Mouse (Mus musculus): ENCODE results near the gene Cntrob. TPM values are rescaled to one million over a fixed set of nuclear protein-coding genes. Genes with fewer than 3 reads are reported as not detected.
"Not testable (repeated sequence)": the region's sequence is repeated elsewhere in the genome, so short reads cannot be mapped to it uniquely, and the experiment has no call there.

Gene Cntrob
- polyA plus RNA-seq, 1 experiment: 59.8 TPM

GRCm38 (mm10) chr11:69324749-69325148 is 1.2 kb upstream of the Cntrob start:
- H3K27ac ChIP-seq (ENCODE audit: control insufficient read depth, insufficient read depth, low read depth, low read length, poor library complexity): no peak overlapping the region
- no peak overlapping the region for H3K4me3 ChIP-seq (replicated peaks; ENCODE audit: control insufficient read depth, low read depth, low read length)
- TF ChIP-seq POLR2A (IDR thresholded peaks at IDR 0.05; ENCODE audit: borderline replicate concordance, control insufficient read depth, low read depth, low read length): no peak
- no peak for TF ChIP-seq CTCF (IDR thresholded peaks at IDR 0.05; ENCODE audit: control insufficient read depth, insufficient read depth, low read length)
- H3K4me1 ChIP-seq (ENCODE audit: control insufficient read depth, insufficient read depth, low read length): no peaks in the 10 kb centered on the region; the same call in 1 of the 2 replicates
- 82% methylated on average over 6 of the region's 6 CpGs for WGBS

GRCm38 (mm10) chr11:69322693-69323471 is 693 bp downstream of the Cntrob start:
- TF ChIP-seq POLR2A (IDR thresholded peaks at IDR 0.05; ENCODE audit: borderline replicate concordance, control insufficient read depth, low read depth, low read length) (no peak), CTCF (IDR thresholded peaks at IDR 0.05; ENCODE audit: control insufficient read depth, insufficient read depth, low read length) (no peak)
- peak overlapping the region; percentile 74 for H3K4me3 ChIP-seq (replicated peaks; ENCODE audit: control insufficient read depth, low read depth, low read length)
- 16% methylated on average over 18 of the region's 18 CpGs for WGBS

GRCm38 (mm10) chr11:69322010-69322409 is 1.6 kb downstream of the Cntrob start:
- TF ChIP-seq POLR2A (IDR thresholded peaks at IDR 0.05; ENCODE audit: borderline replicate concordance, control insufficient read depth, low read depth, low read length): no peak
- TF ChIP-seq CTCF (IDR thresholded peaks at IDR 0.05; ENCODE audit: control insufficient read depth, insufficient read depth, low read length): no peak
- Histone ChIP-seq H3K4me1 (ENCODE audit: control insufficient read depth, insufficient read depth, low read length) (no peaks in the 10 kb centered on the region; the same call in 1 of the 2 replicates), H3K27ac (ENCODE audit: control insufficient read depth, insufficient read depth, low read depth, low read length, poor library complexity) (no peak overlapping the region), H3K4me3 (replicated peaks; ENCODE audit: control insufficient read depth, low read depth, low read length) (peak overlapping the region; percentile 21)
- 47% methylated on average over 6 of the region's 6 CpGs for WGBS

More at GRCm38 (mm10) chr11:69322693-69323471, 693 bp downstream of the Cntrob start:
- Histone ChIP-seq H3K27ac (ENCODE audit: control insufficient read depth, insufficient read depth, low read depth, low read length, poor library complexity) (peak overlapping the region; percentile 79), H3K4me1 (ENCODE audit: control insufficient read depth, insufficient read depth, low read length) (no peaks in the 10 kb centered on the region; the same call in 1 of the 2 replicates)

- TF ChIP-seq POLR2A (IDR thresholded peaks at IDR 0.05; ENCODE audit: borderline replicate concordance, control insufficient read depth, low read depth, low read length) (no peak), CTCF (IDR thresholded peaks at IDR 0.05; ENCODE audit: control insufficient read depth, insufficient read depth, low read length) (no peak)
- H3K4me1 ChIP-seq (ENCODE audit: control insufficient read depth, insufficient read depth, low read length): no peaks in the 10 kb centered on the region; the same call in 1 of the 2 replicates
- no peak overlapping the region for H3K4me3 ChIP-seq (replicated peaks; ENCODE audit: control insufficient read depth, low read depth, low read length)
- no peak overlapping the region for H3K27ac ChIP-seq (ENCODE audit: control insufficient read depth, insufficient read depth, low read depth, low read length, poor library complexity)
- whole genome bisulfite sequencing: 94% methylated on average over 6 of the region's 6 CpGs
These were observed 2.0 kb downstream of the Cntrob start for GRCm38 (mm10) chr11:69321580-69321979.

- H3K4me3 ChIP-seq (replicated peaks; ENCODE audit: control insufficient read depth, low read depth, low read length); H3K27ac ChIP-seq (ENCODE audit: control insufficient read depth, insufficient read depth, low read depth, low read length, poor library complexity); H3K4me1 ChIP-seq (ENCODE audit: control insufficient read depth, insufficient read depth, low read length): not testable (repeated sequence)
- WGBS: 89% methylated on average over 3 of the region's 3 CpGs
These were observed 5.6 kb downstream of the Cntrob start for GRCm38 (mm10) chr11:69318000-69318399.

GRCm38 (mm10) chr11:69316361-69316760 is 7.2 kb downstream of the Cntrob start:
- no peak overlapping the region for H3K4me3 ChIP-seq (replicated peaks; ENCODE audit: control insufficient read depth, low read depth, low read length)
- H3K4me1 ChIP-seq (ENCODE audit: control insufficient read depth, insufficient read depth, low read length): no peaks in the 10 kb centered on the region
- no peak for TF ChIP-seq POLR2A (IDR thresholded peaks at IDR 0.05; ENCODE audit: borderline replicate concordance, control insufficient read depth, low read depth, low read length)
- no peak for TF ChIP-seq CTCF (IDR thresholded peaks at IDR 0.05; ENCODE audit: control insufficient read depth, insufficient read depth, low read length)
- 97% methylated on average over 6 of the region's 6 CpGs for WGBS
- no peak overlapping the region for H3K27ac ChIP-seq (ENCODE audit: control insufficient read depth, insufficient read depth, low read depth, low read length, poor library complexity)

GRCm38 (mm10) chr11:69311266-69311665 is 12.3 kb downstream of the Cntrob start:
- Histone ChIP-seq H3K4me1 (ENCODE audit: control insufficient read depth, insufficient read depth, low read length) (no peaks in the 10 kb centered on the region), H3K4me3 (replicated peaks; ENCODE audit: control insufficient read depth, low read depth, low read length) (no peak overlapping the region), H3K27ac (ENCODE audit: control insufficient read depth, insufficient read depth, low read depth, low read length, poor library complexity) (no peak overlapping the region)
- no peak for TF ChIP-seq POLR2A (IDR thresholded peaks at IDR 0.05; ENCODE audit: borderline replicate concordance, control insufficient read depth, low read depth, low read length)
- TF ChIP-seq CTCF (IDR thresholded peaks at IDR 0.05; ENCODE audit: control insufficient read depth, insufficient read depth, low read length): no peak
- 89% methylated on average over 7 of the region's 7 CpGs for WGBS

- Histone ChIP-seq H3K4me3 (replicated peaks; ENCODE audit: control insufficient read depth, low read depth, low read length) (no peak overlapping the region), H3K4me1 (ENCODE audit: control insufficient read depth, insufficient read depth, low read length) (no peaks in the 10 kb centered on the region), H3K27ac (ENCODE audit: control insufficient read depth, insufficient read depth, low read depth, low read length, poor library complexity) (no peak overlapping the region)
- TF ChIP-seq CTCF (IDR thresholded peaks at IDR 0.05; ENCODE audit: control insufficient read depth, insufficient read depth, low read length) (no peak), POLR2A (IDR thresholded peaks at IDR 0.05; ENCODE audit: borderline replicate concordance, control insufficient read depth, low read depth, low read length) (no peak)
- 74% methylated on average over 2 of the region's 2 CpGs for WGBS
These were observed 17.5 kb downstream of the Cntrob start for GRCm38 (mm10) chr11:69306039-69306438.
